Comparison of ENCODE assay signal across 10 mouse cellular contexts in the genomic region with DNA sequence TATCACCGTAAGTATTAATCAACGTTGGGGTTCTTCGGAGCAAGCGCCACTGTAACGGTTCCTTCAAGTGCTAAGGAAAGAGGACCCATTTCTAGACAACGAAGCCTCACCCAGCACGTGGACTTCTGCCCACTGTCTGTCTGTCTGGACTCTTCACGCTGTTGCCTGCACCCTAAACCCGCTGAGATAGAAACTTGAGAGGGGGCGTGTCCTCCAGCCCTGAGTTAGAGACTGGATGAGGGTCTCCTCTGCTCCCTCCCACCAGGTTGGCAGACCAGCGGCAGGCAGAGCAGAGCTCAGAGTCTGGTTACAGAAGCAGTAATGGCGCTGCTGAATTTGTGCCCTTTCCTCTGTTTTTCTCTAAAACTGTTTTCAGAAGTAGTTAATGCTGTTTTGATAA. TPM values are rescaled to one million over a fixed set of nuclear protein-coding genes. Genes with fewer than 3 reads are reported as not detected.
A peak's percentile ranks its signal among the peaks of the same experiment; 100 is the strongest.
DNase-seq lines count a peak whose midpoint lies in the region; ATAC-seq and TF ChIP-seq lines count a peak whose summit lies in the region.
"Had no signal": no experiment of that assay in that cellular context is flagged by ENCODE, and none has a peak within 500 bp of the region (broad histone marks: within the 10 kb centered on the region; RNA-seq: fewer than 3 reads in every experiment).

No protein-coding gene starts in this region.

- peaks cover 8% of the 10 kb centered on the region; the same call in 1 of the 2 replicates for H3K4me1 ChIP-seq in forebrain, embryonic 11.5 days (replicated peaks; ENCODE audit: control insufficient read depth, insufficient read depth, low read length)
- H3K4me1 ChIP-seq in limb, embryonic 12.5 days (replicated peaks) = peaks cover 45% of the 10 kb centered on the region

- DNase-seq in left cerebral cortex, adult 2 months (ENCODE audit: extremely low spot score in 1 of 2, low spot score in 2 of 2) = no peak
- DNase-seq in left cerebral cortex, adult 9 months (ENCODE audit: low spot score in 2 of 2) = no peak
- peak; percentile 69 for DNase-seq in forebrain, embryonic 11.5 days (ENCODE audit: low spot score)
- DNase-seq in retina, embryonic 14.5 days (ENCODE audit: low spot score) = peak; percentile 76
- no peak for DNase-seq in left cerebral cortex, postnatal 14 days (ENCODE audit: low spot score in 2 of 2)
- no peak for DNase-seq in spleen, postnatal 14 days (ENCODE audit: low spot score in 2 of 2)
- no peak for DNase-seq in right cerebral cortex, postnatal 4 days
- DNase-seq: kidney, adult 11 months had no signal

- H3K36me3 ChIP-seq in forebrain, embryonic 11.5 days (ENCODE audit: control insufficient read depth, insufficient read depth, low read length) = no peaks in the 10 kb centered on the region
- H3K36me3 ChIP-seq in limb, embryonic 12.5 days = no peaks in the 10 kb centered on the region
- H3K36me3 ChIP-seq: G1E had no signal

- peak overlapping the region; percentile 97 for H3K27ac ChIP-seq in left cerebral cortex, adult 2 months
- H3K27ac ChIP-seq in forebrain, embryonic 11.5 days (ENCODE audit: low read depth, low read length) = no peak overlapping the region
- no peak overlapping the region for H3K27ac ChIP-seq in limb, embryonic 12.5 days

- intact Hi-C loops in left cerebral cortex, adult 2 months (cut with DNase I) = no loop called here
- intact Hi-C loops in left cerebral cortex, postnatal 14 days (cut with DNase I) = no loop called here

- H3K4me2 ChIP-seq in forebrain, embryonic 11.5 days (ENCODE audit: low read depth, low read length, severe bottlenecking) = peak overlapping the region; percentile 41
- peak overlapping the region; percentile 71 for H3K4me2 ChIP-seq in limb, embryonic 12.5 days

- no peak for TF ChIP-seq CTCF in left cerebral cortex, adult 2 months (IDR thresholded peaks at IDR 0.05)

- H3K9ac ChIP-seq in forebrain, embryonic 11.5 days (ENCODE audit: low read length) = no peak overlapping the region
- 0 out of 2 replicates have a peak overlapping the region, but pooled peaks have one; percentile 34 for H3K9ac ChIP-seq in limb, embryonic 12.5 days (replicated peaks)

- H3K27me3 ChIP-seq in forebrain, embryonic 11.5 days (ENCODE audit: control insufficient read depth, insufficient read depth, low read length) = no peaks in the 10 kb centered on the region
- peaks cover 6% of the 10 kb centered on the region; the same call in 1 of the 2 replicates for H3K27me3 ChIP-seq in limb, embryonic 12.5 days

- ATAC-seq in forebrain, embryonic 11.5 days (replicated peaks; ENCODE audit: low FRiP score) = 0 out of 2 replicates have a peak, but pooled peaks have one; percentile 51
- peak; percentile 75 for ATAC-seq in limb, embryonic 12.5 days (ENCODE audit: insufficient number of reproducible peaks, insufficient read depth, low FRiP score, low TSS enrichment, low read depth)

- H3K9me3 ChIP-seq in forebrain, embryonic 11.5 days (ENCODE audit: control insufficient read depth, low read length) = no peaks in the 10 kb centered on the region
- H3K9me3 ChIP-seq in limb, embryonic 12.5 days = no peaks in the 10 kb centered on the region
- H3K9me3 ChIP-seq: G1E had no signal

- no peak overlapping the region for H3K4me3 ChIP-seq in left cerebral cortex, adult 2 months
- H3K4me3 ChIP-seq in forebrain, embryonic 11.5 days (ENCODE audit: low read depth, low read length) = peak overlapping the region; percentile 1; the same call in 1 of the 2 replicates
- H3K4me3 ChIP-seq in limb, embryonic 12.5 days (replicated peaks) = peak overlapping the region; percentile 39

- 15% methylated on average over 12 of the region's 12 CpGs for WGBS in forebrain, embryonic 11.5 days
- WGBS in limb, embryonic 12.5 days = 8% methylated on average over 12 of the region's 12 CpGs

RNA-seq across cellular contexts. Expression of a gene that starts 10.0 kb away (rescaled TPM):
- under 1 TPM; 0.12 to 0.25 TPM for total RNA-seq in left cerebral cortex, adult 2 months (2021)
- polyA plus RNA-seq in forebrain, embryonic 11.5 days (2014; fragmentation: Nextera tagmentation; extraction: Ambion mirVana) = 0.09 and 0.32 TPM in 2 replicates
- polyA plus RNA-seq in limb, embryonic 12.5 days (2016; fragmentation: Nextera tagmentation; extraction: Ambion mirVana) = 7.9 and 8.6 TPM in 2 replicates
- under 1 TPM; 0.07 to 0.19 TPM for total RNA-seq in left cerebral cortex, postnatal 14 days (2021)
- polyA plus RNA-seq: G1E had no signal

Comparison
In these comparisons a context has a peak if more than half of its experiments do, and no peak if none do; other contexts are left out.
1. DNase-seq: peak in forebrain, embryonic 11.5 days (single experiment) and retina, embryonic 14.5 days (single experiment); none in left cerebral cortex, adult 2 months (0 of 2), left cerebral cortex, adult 9 months (0 of 2), left cerebral cortex, postnatal 14 days (0 of 2), spleen, postnatal 14 days (0 of 2) and right cerebral cortex, postnatal 4 days (single experiment).